Mouse (Mus musculus) ES-Bruce4 (cell line): ENCODE measurements around the gene Mettl26.

Experiments used
- CTCF ChIP-seq: IDR thresholded peaks from one replicate; pipeline ENCODE4 v1.8.1; 2011; ENCODE audit warnings: low read depth, low read length
- POLR2A ChIP-seq: IDR thresholded peaks from one replicate; pipeline ENCODE4 v1.8.1; 2011; ENCODE audit warnings: low read length; ENCODE audit not compliant: insufficient read depth

GRCm38 (mm10) chr17:25830806-25831431 lies 44.0 kb upstream of the Mettl26 start:
- TF ChIP-seq POLR2A (no peak), CTCF (no peak)
